Mouse (Mus musculus) left cerebral cortex, postnatal 36 days (tissue): ENCODE measurements at regions not wholly inside any gene's neighbourhood (a gene's known extent, or its start where the extent isn't known, plus 50 kb on each side); places are given as distances from the start of the nearest gene placed in this dataset.
"Not testable (repeated sequence)": the region's sequence is repeated elsewhere in the genome, so short reads cannot be mapped to it uniquely, and the experiment has no call there.

Experiments
- DNase-seq, 2 experiments: peaks; one replicate each; pipeline ENCODE4 v3.0.0; 2021 to 2022; ENCODE audit warnings: low spot score in 2 of 2, mixed read lengths in 1 of 2
- intact Hi-C: fragments of 180-260 bp; cut with DNase I; formaldehyde crosslinking; loops from one replicate; pipeline ENCODE4 v1.15.1; 2025

GRCm38 (mm10) chr12:22951956-22952355 lies 828.1 kb downstream of the Gm10330 start:
- peak in 1 of 2 experiments; percentile 6 for DNase-seq
- intact Hi-C loops: not testable (repeated sequence)

GRCm38 (mm10) chr12:22906156-22906555 lies 873.9 kb downstream of the Gm10330 start:
- intact Hi-C loops: not testable (repeated sequence)
- DNase-seq: peak; percentile 3 to 23
